Mouse (Mus musculus) R1 (cell line): ENCODE measurements at regions not wholly inside any gene's neighbourhood (a gene's known extent, or its start where the extent isn't known, plus 50 kb on each side); places are given as distances from the start of the nearest gene placed in this dataset.

Experiments used
- DNase-seq: peaks from one replicate; pipeline ENCODE4 v3.0.0-alpha.2; 2018; ENCODE audit warnings: low read depth, low spot score

DNA sequence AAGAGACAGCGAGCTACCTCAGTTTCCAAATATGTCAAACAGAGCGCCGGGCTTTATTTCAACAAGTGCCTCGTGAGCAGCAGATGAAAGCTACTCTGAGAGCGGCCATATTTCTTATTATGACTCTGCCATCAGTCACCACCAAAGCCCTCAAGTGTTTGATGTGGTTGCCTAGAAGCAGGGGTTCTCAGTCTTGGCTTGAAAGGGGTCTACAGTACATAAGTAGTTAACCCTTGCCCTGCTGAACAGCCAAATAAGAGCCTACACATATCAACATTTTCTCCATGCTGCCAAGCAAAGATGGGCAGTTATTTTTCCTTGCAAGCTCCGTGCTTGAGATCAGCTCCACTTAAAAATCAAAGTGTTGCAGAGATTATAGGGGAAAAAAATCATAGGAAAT lies 788.8 kb downstream of the Nr2f2 start:
- DNase-seq: no peak

DNA sequence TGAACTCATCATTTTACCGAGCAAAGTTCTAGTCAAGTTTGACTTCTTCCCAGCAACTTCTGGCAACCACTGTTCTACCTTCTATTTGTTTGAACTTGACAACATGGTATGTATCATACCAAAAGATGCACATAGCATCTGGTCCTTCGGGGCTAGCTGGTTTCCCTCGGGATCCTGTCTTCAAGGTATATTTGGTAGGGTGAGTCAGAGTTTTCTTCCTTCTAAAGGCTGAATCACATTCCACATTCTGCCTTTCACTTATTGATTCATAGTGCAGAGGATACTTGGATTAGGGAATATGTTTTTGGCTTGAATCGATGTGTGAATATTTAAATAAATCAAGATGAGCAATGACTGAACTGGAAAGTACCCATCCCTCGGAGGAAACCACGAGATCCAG lies 789.9 kb downstream of the Nr2f2 start:
- DNase-seq: no peak

DNA sequence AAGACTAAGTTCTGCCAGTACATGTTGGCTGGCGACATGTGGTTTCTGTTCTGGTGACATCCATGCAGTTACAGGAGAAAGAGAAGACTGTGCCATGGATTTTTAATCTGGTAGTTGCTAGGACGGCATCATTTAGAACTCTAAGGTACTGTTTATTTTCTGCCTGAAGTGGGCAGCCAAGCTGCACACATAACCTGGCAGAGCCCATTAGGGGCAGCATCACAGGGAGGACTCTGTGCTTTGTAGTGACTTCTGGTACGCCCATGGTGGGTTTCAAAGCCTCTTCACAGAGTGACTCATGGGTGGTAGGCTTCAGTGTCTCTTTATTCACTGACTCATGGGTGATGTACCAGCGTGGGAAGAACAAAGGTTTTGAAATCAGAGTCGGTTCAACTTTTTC lies 792.8 kb downstream of the Nr2f2 start:
- no peak for DNase-seq

DNA sequence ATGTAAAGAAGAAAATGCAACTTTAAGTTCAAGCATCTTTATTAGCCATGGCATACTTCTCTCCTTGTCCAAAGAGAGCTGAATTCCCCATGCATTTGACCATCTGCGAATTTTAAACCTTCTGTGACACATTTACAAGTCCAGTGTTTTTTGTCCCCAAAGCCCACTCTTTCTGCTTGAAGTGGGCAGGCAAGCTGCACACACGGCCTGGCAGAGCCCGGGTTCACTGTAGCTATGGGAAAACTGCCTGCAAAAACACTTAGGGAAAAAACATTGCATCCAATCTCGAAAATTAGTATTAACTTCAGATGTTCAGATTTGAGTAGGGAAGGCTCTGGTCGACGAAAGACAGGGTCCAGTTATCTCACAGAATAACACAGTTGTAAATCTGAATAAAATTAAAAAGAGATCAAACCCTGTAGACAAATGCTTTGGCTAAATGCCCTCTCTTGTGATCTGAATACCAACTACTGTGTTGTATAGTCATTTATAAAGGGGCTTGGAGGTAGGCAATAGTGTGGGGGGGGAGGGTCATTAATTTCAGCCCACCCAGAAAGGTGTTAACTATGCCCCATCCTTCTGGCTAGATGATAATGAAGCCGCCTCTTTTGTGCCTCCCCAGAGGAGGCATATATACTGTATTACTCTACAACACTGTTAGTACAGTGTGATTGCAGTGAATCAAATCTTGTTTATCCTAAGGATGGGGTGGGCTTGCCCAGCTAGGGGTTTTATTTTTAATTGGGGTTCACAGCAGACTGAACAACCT lies 793.7 kb downstream of the Nr2f2 start:
- no peak for DNase-seq

DNA sequence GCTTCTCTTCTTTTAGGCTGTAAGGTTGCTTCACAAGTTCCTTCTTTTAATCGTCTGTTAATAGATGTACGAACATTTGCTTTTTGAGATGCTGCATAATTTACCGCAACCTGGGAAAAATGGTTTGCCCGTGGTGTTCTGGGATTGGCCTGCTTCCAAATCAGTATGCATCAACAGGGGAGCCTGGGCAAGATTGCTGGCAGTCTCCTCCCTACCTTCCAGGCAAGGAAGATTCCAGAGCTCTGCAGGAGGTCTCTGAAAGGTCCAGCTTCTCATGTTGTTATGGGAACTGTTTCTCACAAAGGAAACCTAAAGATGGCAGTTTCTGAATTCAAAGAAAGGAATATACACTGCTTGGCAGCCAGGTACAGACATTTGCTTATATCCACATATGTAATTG lies 799.6 kb downstream of the Nr2f2 start:
- no peak for DNase-seq

- no peak for DNase-seq
Observed at GRCm38 (mm10) chr7:69564432-69564831, 802.1 kb downstream of the Nr2f2 start.

DNA sequence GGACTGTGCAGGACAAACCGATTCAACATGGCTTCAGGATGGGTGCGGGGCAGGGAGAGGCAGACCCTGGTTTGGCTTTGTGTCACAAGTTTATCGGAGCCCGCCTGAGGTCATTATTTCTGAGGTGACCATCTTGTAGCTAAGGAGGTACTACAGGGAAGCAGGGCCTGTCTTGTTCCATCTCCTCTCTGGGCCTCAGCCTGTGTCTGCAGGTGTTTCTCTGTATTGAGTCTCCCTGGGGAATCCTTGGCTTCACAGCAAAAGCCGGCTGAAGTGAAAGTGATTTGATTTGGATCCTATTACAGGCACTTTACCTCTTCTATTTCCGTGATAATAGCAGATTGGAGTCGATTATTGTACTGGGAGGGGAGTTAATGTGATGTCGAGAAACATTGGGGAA lies 805.7 kb upstream of the Arrdc4 start:
- DNase-seq: no peak

DNA sequence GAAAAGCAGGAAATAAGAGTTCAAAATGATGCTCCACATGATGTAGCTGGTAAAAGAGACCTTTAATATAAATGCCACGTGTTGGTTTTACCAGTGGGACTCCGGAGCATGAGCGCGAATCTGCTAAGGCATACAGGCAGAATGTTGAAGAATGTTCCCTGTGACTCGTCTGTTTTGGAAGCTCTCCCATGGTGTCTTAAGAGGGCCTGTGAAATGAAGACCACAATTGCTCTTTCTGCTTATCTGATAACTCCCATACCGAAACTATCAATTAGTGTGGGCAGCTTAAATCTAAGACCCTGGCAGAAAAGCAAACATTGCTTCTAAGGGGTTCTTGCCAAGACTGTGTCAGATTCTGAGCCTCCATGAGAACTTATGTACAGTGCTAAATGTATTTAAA lies 804.9 kb upstream of the Arrdc4 start:
- DNase-seq: no peak

DNA sequence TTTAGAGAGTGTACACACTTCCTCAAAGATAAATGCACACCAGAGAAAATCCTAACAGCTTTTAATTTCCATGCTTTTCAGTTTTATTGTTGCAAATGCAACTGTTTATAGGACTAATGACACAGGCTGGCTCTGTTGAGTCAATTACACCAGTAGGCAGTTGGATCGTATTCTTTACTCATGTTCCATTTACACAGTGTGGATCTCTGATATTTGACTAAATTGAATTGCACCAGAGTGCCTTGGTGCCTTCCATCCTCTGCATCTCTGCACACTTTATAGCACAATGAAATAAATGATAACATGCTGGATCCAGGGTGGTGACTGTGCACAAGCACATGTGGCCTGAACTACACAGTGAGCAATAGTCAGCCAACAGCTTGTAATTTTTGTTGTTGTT lies 787.0 kb upstream of the Arrdc4 start:
- no peak for DNase-seq

GRCm38 (mm10) chr7:69513966-69514365 lies 764.9 kb upstream of the Arrdc4 start:
- no peak for DNase-seq

GRCm38 (mm10) chr7:69510389-69510788 lies 761.3 kb upstream of the Arrdc4 start:
- DNase-seq: no peak

DNA sequence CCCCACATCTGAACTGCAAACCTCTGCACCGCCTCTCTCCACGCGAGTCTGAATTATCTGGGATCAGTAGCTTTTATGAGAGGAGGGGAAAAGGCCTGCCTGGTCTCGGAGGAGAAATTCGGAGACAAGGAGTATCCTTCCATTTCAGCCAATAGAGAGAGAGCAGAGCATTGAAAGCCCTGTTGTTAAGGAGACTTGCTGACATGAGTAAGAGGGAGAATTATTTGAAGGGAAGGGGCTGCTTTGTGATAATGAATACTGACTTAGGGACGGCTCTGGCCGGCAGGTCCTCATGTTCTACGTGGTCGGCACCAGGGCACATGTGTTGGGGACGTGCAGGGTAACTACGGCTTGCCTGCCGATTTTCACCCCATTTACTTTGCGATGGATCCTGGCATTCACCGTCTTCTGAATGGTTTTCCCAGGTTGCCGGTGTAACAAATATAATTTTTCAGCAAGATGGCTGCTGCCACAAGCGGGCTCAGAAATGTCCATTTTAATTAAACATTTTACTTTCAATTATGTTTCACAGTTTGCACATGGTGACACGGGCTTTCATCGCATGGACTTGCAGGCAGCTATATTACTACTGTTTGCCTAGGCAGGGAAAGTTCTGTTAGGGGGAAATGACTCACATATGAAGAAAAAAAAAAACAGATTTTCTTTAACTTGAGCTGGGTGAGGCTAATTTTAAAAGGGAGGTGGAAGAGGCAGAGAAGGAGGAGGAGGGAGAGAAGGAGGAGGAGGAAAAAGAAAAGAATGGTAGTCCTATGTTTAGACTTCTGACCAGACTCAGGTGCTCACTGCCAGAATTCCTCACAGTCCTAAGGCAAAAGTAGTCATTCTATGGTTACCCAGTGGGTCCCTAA lies 744.3 kb upstream of the Arrdc4 start:
- DNase-seq: no peak

GRCm38 (mm10) chr7:69490566-69491466 lies 741.8 kb upstream of the Arrdc4 start:
- DNase-seq: peak; percentile 65

GRCm38 (mm10) chr7:69488630-69489029 lies 739.6 kb upstream of the Arrdc4 start:
- no peak for DNase-seq

DNA sequence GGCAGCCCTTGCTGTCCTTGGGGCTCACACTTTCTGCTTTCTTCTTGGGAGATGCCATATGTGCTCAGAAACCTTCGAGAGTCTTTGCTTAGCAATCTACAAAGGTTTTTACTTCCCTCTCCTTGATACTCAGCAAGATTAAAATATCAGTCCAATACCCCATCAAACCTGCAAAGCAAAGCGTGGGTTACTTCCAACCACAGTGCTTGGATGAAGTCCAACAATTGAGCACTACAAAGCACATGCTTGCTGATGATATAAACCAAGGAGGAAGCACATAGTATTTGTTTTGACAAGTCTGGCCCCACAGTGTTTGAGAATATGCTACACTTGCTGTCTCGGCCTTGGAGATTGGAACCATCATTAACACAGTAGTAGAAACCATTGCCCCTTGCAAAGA lies 738.1 kb upstream of the Arrdc4 start:
- DNase-seq: no peak

DNA sequence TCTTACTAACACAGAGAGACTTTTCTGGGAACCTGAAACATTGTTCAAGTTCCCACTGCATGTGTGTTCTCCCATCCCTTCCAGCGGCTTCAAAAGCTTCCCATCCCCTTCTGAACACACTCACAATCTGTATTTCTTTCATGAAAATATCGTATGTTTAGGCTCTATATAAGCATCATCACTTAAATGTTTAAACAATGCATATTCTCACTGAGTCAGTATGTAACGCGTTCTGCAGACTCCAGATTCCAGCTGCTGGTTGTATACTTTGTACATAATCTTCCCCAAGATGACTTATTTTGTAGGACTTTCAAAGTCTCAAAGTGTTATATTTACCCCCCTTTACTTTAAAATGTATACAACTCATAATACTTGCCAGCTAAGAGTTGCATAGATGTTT lies 735.5 kb upstream of the Arrdc4 start:
- no peak for DNase-seq
